Mouse (Mus musculus) spleen, embryonic (tissue): ENCODE measurements around the gene Bloc1s5.

Experiments
- CTCF ChIA-PET: fragments of 350-600 bp; sonication (Branson Sonifier 250); formaldehyde crosslinking; loops from one replicate; lab custom pipeline; 2022; lab: Charles Lee

Bloc1s5 gene

DNA sequence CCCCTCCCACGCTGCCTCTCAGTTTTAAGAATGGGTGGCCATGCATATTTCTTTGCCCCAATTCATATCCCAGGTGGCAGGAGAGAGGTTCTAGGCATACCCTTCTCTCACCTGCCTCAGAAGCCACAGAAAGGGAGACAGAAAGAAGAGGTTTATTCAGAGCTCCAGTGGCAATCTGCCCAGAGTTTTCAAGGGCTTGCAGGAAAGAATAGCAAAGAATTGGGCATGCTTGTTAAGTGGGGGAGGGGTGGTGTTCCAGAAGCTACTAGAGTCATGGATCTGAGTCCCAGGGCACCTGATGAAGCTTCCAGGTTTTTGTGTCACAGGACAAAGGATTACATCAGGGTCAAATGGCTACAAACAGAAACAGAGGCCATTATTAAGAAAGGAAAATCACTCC, 61.6 kb downstream of the Bloc1s5 start:
- CTCF ChIA-PET = no interaction called here

DNA sequence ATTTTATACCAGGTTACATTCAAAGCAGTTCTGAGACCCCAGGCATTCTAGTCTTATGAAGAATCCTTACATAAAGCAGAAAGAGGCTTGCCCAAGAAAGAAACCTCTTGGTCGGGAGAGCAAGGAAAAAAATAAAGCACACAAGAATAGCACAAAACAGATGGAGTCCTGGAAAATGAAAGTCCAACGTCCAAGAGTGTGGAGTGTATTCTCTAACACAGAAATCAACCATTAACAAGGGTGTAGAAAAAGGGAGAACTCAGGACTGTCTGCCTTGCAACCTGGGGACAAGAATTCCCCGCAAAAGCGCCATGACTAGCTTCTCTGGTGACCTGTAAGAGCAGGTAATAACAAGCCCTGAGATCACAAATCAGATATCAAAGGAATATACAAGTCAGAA, 69.7 kb downstream of the Bloc1s5 start:
- CTCF ChIA-PET = interaction anchor here (0.6 kb wide), 1 partner anchor 16 kb away, joined by 7 read pairs; no protein-coding TSS in a partner anchor

DNA sequence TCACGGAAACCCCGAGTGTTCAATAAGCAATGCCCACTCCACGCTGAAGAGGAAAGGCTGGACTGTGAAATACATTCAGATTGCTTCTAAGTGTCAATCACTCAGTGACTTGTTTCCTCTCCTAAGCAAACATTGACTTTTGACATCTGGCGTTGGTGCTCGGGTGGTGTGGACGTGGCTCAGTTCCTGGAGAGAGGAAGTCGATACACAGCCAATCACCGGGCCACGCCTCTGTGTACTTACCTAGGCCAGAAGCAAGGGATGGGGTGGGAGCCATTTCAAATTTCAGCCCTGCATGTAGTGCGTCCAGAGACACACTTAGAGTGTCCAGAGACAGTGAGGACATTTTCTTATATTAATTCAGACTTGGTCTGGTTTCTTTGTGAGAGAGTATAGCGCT, 80.3 kb downstream of the Bloc1s5 start:
- CTCF ChIA-PET = no interaction called here

DNA sequence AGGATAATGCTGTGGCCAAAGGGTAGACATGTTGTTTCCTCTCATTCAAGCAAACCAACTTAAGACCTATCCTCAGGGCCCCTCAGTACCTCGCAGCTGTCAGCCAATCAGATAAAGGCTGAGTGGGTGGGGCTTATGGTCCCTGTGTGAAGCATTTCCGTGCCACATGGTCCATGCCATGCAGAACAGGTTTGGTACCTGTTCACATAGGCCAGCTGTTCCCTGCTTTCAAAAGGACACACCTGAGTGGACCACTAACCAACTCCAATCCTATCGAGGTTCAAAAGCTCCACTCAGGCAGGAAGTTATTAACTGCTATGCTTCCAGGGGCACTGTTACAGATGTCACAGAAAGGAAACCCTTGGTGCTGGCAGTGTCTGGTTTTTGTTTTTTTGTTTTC, 80.7 kb downstream of the Bloc1s5 start:
- CTCF ChIA-PET = no interaction called here

DNA sequence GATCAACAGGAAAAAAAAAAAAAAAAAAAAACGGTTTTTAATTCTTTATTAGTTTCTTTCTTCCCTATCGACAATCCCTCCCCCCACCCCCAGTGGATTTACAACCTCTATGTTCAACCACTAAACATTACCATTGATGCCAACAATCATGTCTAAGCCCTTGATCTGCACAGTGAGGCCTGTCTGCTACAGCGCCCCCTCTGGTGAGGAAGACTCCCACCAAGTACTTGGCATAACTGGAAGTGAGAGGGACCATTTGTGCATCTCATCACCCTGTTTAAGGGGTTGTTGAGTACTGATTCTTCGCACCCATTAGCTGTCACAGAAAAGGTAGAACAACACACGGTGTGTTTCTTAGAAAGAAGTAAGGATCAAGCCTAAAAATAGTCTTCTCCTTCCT, 86.2 kb downstream of the Bloc1s5 start:
- CTCF ChIA-PET = interaction anchor here (0.6 kb wide), 1 partner anchor 205 kb away, joined by 3 read pairs; no protein-coding TSS in a partner anchor

DNA sequence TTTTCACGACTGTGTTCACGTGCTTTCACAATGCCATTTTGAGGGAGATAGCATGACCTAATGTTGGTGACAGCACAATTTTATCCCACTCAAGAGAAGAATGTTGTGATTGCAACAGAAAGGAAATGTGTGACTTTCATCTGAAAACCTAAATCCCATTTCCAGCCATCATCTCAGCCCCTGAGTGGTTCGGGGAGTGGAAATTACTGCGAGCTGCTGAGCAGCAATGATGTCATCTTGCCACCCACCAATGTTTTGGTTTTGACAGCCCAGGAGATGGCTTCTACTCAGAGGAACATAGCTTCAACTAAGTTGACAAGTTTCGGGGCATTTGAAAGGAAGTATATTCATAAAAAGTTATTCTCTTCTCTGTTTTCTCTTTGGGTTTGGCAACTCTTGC, 87.2 kb downstream of the Bloc1s5 start:
- CTCF ChIA-PET = no interaction called here

DNA sequence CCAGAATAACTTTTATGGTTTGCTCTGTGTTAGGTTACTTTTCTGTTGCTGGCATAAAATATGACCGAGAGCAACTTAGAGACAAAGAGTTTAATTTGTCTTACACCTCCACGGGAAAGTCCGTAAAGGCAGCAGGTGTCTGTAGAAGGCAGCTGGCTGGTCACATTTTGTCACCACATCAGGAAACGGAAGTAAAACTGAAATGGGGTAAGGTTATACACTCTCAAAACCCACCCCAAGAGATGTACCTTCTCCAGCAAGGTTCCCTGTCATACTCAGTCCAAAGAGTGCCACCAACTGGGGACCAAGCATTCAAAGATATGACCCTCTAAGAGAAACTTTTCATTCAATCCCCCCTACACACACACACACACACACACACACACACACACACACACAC, 88.2 kb downstream of the Bloc1s5 start:
- CTCF ChIA-PET = no interaction called here

DNA sequence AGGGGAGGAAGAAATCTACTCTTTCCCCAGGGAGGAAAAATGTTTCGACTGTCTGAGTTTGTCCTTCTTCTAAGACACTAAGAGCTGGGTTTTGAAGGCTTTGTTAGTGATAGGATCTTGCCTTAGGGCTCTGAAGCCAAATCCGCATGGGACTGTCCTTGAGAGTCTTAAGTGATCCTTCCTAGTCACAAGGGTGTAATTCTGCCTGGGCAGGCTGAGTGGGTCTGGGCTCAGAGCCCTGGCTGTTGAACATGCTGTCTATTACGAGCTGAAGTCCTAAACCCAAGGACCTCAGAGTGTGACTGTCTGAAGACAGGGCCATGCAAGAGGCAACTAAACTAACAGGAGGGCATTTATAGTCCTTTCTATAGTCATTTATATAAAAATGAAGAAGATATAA, 89.4 kb downstream of the Bloc1s5 start:
- CTCF ChIA-PET = no interaction called here

DNA sequence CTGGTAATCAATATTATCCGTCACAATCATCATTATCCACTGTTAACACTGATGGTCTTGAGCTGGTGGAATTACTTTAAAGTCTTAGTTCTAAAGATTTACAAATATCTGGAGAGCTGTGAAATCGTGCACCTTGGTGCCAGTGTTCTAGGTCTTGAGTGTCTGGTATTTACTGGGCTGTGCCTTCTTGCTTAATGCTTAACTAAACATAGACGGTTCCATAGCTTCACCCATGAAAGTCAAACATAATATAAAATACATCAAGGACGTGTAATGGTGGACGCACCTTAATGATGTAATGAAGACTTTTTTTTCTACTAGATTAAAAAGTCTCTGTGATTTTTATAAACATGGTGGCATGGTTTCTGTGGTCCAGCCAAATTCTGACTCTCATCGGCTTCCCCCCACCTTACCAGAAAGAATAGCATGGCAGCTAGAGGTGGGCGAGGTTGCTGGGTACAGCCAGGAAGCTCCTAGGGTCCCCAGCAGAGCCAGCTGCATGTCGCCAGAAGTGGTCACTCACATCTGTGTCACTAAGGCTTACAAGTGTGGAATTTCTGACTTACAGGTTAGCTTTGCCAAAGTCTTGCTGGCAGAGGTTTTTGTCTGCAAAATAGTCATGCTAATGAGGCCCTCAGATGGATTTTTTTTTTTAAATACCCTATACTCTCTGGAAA, 90.0 kb downstream of the Bloc1s5 start:
- CTCF ChIA-PET = interaction anchor here (1.0 kb wide), 1 partner anchor 14 kb away, joined by 3 read pairs; no protein-coding TSS in a partner anchor

DNA sequence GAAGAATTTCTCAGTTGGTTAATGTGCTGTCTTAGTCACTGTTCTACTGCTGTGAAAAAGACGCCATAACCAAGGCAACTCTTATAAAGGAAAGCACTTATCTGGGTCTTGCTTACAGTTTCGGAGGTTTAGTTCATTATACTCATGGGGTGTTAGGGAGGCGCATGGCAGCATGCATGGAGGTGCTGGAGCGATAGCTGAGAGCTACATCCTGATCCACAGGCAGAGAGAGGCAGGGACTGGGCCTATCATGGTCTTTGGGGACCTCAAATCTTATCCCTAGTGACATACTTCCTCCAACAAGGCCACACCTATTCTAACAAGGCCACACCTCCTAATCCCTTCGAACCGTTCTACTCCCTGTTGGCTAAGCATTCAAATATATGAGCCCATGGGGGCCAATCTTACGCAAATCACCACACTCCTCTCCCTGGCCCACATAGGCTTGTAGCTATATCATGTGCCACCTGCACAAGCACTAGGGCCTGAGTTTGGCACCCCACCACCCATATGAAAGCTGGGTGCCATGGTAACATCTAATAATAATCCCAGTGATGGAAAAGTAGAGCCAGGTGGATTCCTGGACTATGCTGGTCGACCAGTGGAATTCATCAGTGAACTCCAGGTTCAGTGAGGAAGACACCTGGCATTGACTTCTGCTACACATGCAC, 91.3 kb downstream of the Bloc1s5 start:
- CTCF ChIA-PET = interaction anchor here (1.0 kb wide), 1 partner anchor 12 kb away, joined by 3 read pairs; no protein-coding TSS in a partner anchor
